Mouse (Mus musculus) MEL (cell line): ENCODE measurements around the gene Gpc5. TPM values are rescaled to one million over a fixed set of nuclear protein-coding genes. Genes with fewer than 3 reads are reported as not detected.

Source experiments
- DNase-seq: peaks from one replicate; pipeline ENCODE4 v3.0.0; 2011; ENCODE audit warnings: low read depth, low spot score
- H3K27ac ChIP-seq: 2 replicates; pipeline ENCODE4 v1.5.1; 2012; ENCODE audit warnings: low read depth, mild to moderate bottlenecking, control low read depth, low read length, moderate library complexity; ENCODE audit not compliant: control insufficient read depth
- H3K27me3 ChIP-seq, 2 experiments: fragments of 150-350 bp in 1 of 2; sonication (generic) in 1 of 2; 2 replicates each; pipeline ENCODE4 v1.6.1; 2012; ENCODE audit warnings: low read length in 2 of 2, mild to moderate bottlenecking in 2 of 2, improper control_type of control experiment in 1 of 2, moderate library complexity in 1 of 2; ENCODE audit not compliant: insufficient read depth in 2 of 2, control insufficient read depth in 1 of 2
- H3K36me3 ChIP-seq, 2 experiments: 2 replicates each; pipeline ENCODE4 v1.6.1; 2012 to 2014; ENCODE audit warnings: low read length in 2 of 2, improper control_type of control experiment in 1 of 2, inconsistent platforms in 1 of 2, mild to moderate bottlenecking in 1 of 2; ENCODE audit not compliant: insufficient read depth in 2 of 2, control insufficient read depth in 1 of 2
- H3K4me1 ChIP-seq, 2 experiments: fragments of 150-350 bp in 1 of 2; sonication (generic) in 1 of 2; 2 replicates each; pipeline ENCODE4 v1.6.1; 2012; ENCODE audit warnings: low read length in 2 of 2, improper control_type of control experiment in 1 of 2, mild to moderate bottlenecking in 1 of 2; ENCODE audit not compliant: insufficient read depth in 2 of 2, control insufficient read depth in 1 of 2
- H3K4me3 ChIP-seq, 2 experiments: fragments of 150-350 bp in 1 of 2; sonication (generic) in 1 of 2; 2 replicates each; pipeline ENCODE4 v1.5.1; 2012; ENCODE audit warnings: low read depth in 2 of 2, low read length in 2 of 2, mild to moderate bottlenecking in 2 of 2, moderate library complexity in 2 of 2, control low read depth in 1 of 2, improper control_type of control experiment in 1 of 2; ENCODE audit not compliant: control insufficient read depth in 1 of 2, insufficient read depth in 1 of 2
- H3K79me2 ChIP-seq: 2 replicates; pipeline ENCODE4 v1.6.1; 2012; ENCODE audit warnings: mild to moderate bottlenecking, low read length, moderate library complexity; ENCODE audit not compliant: control insufficient read depth, poor library complexity, insufficient read depth
- H3K9ac ChIP-seq: 2 replicates; pipeline ENCODE4 v1.6.1; 2012; ENCODE audit warnings: low read depth, mild to moderate bottlenecking, control low read depth, low read length, moderate library complexity; ENCODE audit not compliant: control insufficient read depth, poor library complexity, severe bottlenecking
- H3K9me3 ChIP-seq: fragments of 150-350 bp; sonication (generic); replicated peaks from 2 replicates; pipeline ENCODE4 v1.6.1; 2012; ENCODE audit warnings: mild to moderate bottlenecking, low read length, improper control_type of control experiment, moderate library complexity; ENCODE audit not compliant: insufficient read depth
- BHLHE40 ChIP-seq: IDR thresholded peaks from 2 replicates; pipeline ENCODE4 v1.6.1; 2012; ENCODE audit warnings: low read depth, mild to moderate bottlenecking, inconsistent platforms, low read length, improper control_type of control experiment, borderline replicate concordance
- CHD1 ChIP-seq: IDR thresholded peaks from 2 replicates; pipeline ENCODE4 v1.6.1; 2012; ENCODE audit warnings: low read depth, mild to moderate bottlenecking, inconsistent platforms, low read length, improper control_type of control experiment
- CHD2 ChIP-seq: IDR thresholded peaks from 2 replicates; pipeline ENCODE4 v1.6.1; 2011; ENCODE audit warnings: low read length, improper control_type of control experiment
- E2F4 ChIP-seq: IDR thresholded peaks from 2 replicates; pipeline ENCODE4 v1.6.1; 2011; ENCODE audit warnings: low read depth, low read length, improper control_type of control experiment, borderline replicate concordance
- ELF1 ChIP-seq: IDR thresholded peaks from 2 replicates; pipeline ENCODE4 v1.6.1; 2014; ENCODE audit warnings: low read depth, mild to moderate bottlenecking, inconsistent platforms, low read length, improper control_type of control experiment, moderate library complexity
- JUND ChIP-seq: IDR thresholded peaks from 2 replicates; pipeline ENCODE4 v1.6.1; 2011; ENCODE audit warnings: low read depth, mild to moderate bottlenecking, improper control_type of control experiment, low read length
- MAFK ChIP-seq: IDR thresholded peaks from 2 replicates; pipeline ENCODE4 v1.6.1; 2011; ENCODE audit warnings: low read depth, mild to moderate bottlenecking, low read length, improper control_type of control experiment, borderline replicate concordance
- MXI1 ChIP-seq: IDR thresholded peaks from 2 replicates; pipeline ENCODE4 v1.6.1; 2011; ENCODE audit warnings: mild to moderate bottlenecking, low read depth, low read length, improper control_type of control experiment
- MYC ChIP-seq: IDR thresholded peaks from 2 replicates; pipeline ENCODE4 v1.6.1; 2011; ENCODE audit warnings: low read depth, mild to moderate bottlenecking, low read length, improper control_type of control experiment, moderate library complexity
- NELFE ChIP-seq: IDR thresholded peaks from 2 replicates; pipeline ENCODE4 v1.6.1; 2011; ENCODE audit warnings: low read depth, low read length, improper control_type of control experiment
- NRF1 ChIP-seq: IDR thresholded peaks from 2 replicates; pipeline ENCODE4 v1.6.1; 2014; ENCODE audit warnings: low read depth, mild to moderate bottlenecking, inconsistent platforms, low read length, improper control_type of control experiment, moderate library complexity; ENCODE audit not compliant: poor library complexity, insufficient read depth, severe bottlenecking
- POLR2AphosphoS2 ChIP-seq: IDR thresholded peaks from 2 replicates; pipeline ENCODE4 v1.6.1; 2011; ENCODE audit warnings: low read length, improper control_type of control experiment
- POLR2AphosphoS5 ChIP-seq: IDR thresholded peaks from 2 replicates; pipeline ENCODE4 v1.6.1; 2012; ENCODE audit warnings: low read depth, borderline replicate concordance, mild to moderate bottlenecking, inconsistent platforms, low read length, moderate library complexity, mixed read lengths
- RCOR1 ChIP-seq: IDR thresholded peaks from 2 replicates; pipeline ENCODE4 v1.6.1; 2012; ENCODE audit warnings: low read depth, mild to moderate bottlenecking, inconsistent platforms, low read length, improper control_type of control experiment
- SIN3A ChIP-seq: IDR thresholded peaks from 2 replicates; pipeline ENCODE4 v1.6.1; 2012; ENCODE audit warnings: low read length, improper control_type of control experiment, inconsistent platforms
- USF2 ChIP-seq, 2 experiments: IDR thresholded peaks; 2 replicates each; pipeline ENCODE4 v1.6.1; 2011 to 2012; ENCODE audit warnings: improper control_type of control experiment in 2 of 2, low read length in 2 of 2, borderline replicate concordance in 1 of 2, inconsistent platforms in 1 of 2, low read depth in 1 of 2, mild to moderate bottlenecking in 1 of 2; ENCODE audit not compliant: insufficient read depth in 1 of 2
- ZC3H11A ChIP-seq: IDR thresholded peaks from 2 replicates; pipeline ENCODE4 v1.6.1; 2012; ENCODE audit warnings: low read depth, mild to moderate bottlenecking, inconsistent platforms, low read length, improper control_type of control experiment
- ZKSCAN1 ChIP-seq: IDR thresholded peaks from 2 replicates; pipeline ENCODE4 v1.6.1; 2012; ENCODE audit warnings: low read depth, mild to moderate bottlenecking, inconsistent platforms, low read length, improper control_type of control experiment, moderate library complexity
- ZMIZ1 ChIP-seq: IDR thresholded peaks from 2 replicates; pipeline ENCODE4 v1.6.1; 2012; ENCODE audit warnings: low read depth, mild to moderate bottlenecking, inconsistent platforms, low read length, improper control_type of control experiment, moderate library complexity
- polyA plus RNA-seq, 2 experiments: library from polyadenylated mRNA; stranded (reverse) in 1 of 2; unstranded in 1 of 2; fragments of >175 nt in 1 of 2; fragments of >200 nt in 1 of 2; gene quantifications; 2 replicates each; pipeline versions ENCODE4 v1.2.1 to v1.2.4; 2012; ENCODE audit warnings: low replicate concordance in 2 of 2, low read depth in 1 of 2; ENCODE audit not compliant: insufficient read length in 2 of 2, insufficient read depth in 1 of 2, missing spikeins in 1 of 2
- total RNA-seq: library from RNA; depleted of rRNA; stranded (reverse); fragments of 300-350 nt; gene quantifications from 2 replicates; pipeline ENCODE4 v1.2.3, GENCODE M21; 2012

Gpc5 gene
- total and polyA plus RNA-seq, 3 experiments: not detected

DNA sequence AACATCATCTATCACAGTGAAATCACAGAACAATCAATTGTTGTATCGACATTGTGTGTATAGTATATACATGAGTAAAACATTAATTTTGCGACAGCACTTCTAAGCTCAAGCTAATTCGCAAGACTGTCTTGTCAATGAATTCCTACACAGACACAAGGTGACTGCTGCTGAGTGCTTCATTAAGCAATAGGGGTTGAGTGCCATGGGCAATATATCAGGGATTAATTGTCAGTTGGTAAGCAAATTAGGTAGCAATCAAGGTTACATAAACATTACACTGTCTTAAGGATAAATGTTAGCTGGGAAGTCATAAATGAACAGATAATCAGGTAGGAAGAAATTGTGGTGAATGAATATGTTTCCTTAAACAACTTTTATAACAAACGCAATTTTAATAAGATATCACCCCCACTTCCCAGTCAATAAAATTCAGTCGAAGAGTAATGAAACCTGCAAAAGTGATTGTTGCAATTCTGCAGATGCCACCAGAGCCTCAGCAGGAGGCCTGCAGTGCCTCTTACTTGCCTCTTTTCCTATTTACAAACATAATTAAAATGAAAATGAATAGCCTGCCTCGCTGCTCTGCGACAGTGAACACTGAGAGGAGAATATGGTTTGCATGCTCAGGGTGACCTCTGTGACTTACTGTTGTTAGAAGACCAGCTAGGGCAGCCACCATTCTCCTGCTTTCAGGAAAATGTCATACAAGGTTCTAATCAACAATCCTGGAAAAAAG is 539.3 kb downstream of the Gpc5 start:
- no peak overlapping the region for H3K27ac ChIP-seq
- H3K9me3 ChIP-seq: no peaks in the 10 kb centered on the region
- DNase-seq: no peak
- H3K79me2 ChIP-seq: no peaks in the 10 kb centered on the region
- TF ChIP-seq BHLHE40 (no peak), MYC (no peak), SIN3A (no peak), RCOR1 (no peak), E2F4 (no peak), USF2 (IDR thresholded peaks at IDR 0.05; ENCODE audit: borderline replicate concordance in 1 of 2, insufficient read depth in 1 of 2, low read depth in 1 of 2, low read length in 2 of 2) (no peak), NRF1 (no peak), POLR2AphosphoS2 (no peak), POLR2AphosphoS5 (no peak), ZKSCAN1 (no peak), JUND (no peak), CHD2 (no peak), CHD1 (no peak), MAFK (no peak), ZC3H11A (no peak), ZMIZ1 (no peak)
- TF ChIP-seq, all 39 proteins: peak for 0
- no peaks in the 10 kb centered on the region for H3K27me3 ChIP-seq
- no peaks in the 10 kb centered on the region for H3K4me1 ChIP-seq
- no peak overlapping the region for H3K4me3 ChIP-seq
- no peaks in the 10 kb centered on the region for H3K36me3 ChIP-seq
- no peak overlapping the region for H3K9ac ChIP-seq

DNA sequence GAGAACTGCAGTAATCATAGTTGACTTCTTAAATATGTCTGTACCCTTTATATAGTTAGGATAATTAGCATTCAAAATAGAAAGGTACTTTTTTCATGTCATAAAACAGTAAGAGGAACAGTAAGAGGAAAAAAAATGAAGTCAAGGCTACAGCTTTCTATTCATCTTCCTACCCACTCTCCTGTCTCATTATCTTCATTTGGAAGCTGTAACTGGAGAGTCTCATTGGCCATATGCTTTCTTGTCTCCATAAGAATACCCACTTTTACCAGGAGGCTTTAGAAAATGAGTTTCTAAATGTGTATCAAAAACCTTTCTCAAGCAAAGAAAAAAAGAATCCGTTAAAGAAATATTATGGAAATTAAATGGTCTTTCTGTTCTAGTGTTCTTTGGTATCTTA is 541.3 kb downstream of the Gpc5 start:
- Histone ChIP-seq H3K79me2 (no peaks in the 10 kb centered on the region), H3K27ac (no peak overlapping the region), H3K27me3 (no peaks in the 10 kb centered on the region), H3K9ac (no peak overlapping the region), H3K4me1 (no peaks in the 10 kb centered on the region), H3K9me3 (no peaks in the 10 kb centered on the region), H3K4me3 (no peak overlapping the region), H3K36me3 (no peaks in the 10 kb centered on the region)
- no peak for TF ChIP-seq NRF1
- TF ChIP-seq MXI1: no peak
- no peak for TF ChIP-seq ELF1
- TF ChIP-seq NELFE: no peak
- DNase-seq: no peak
